Mouse (Mus musculus) intestine, embryonic 14.5 days (tissue): ENCODE results near the gene Cdk5r2. TPM values are rescaled to one million over a fixed set of nuclear protein-coding genes. Genes with fewer than 3 reads are reported as not detected.

ENCODE experiments used
- ATAC-seq: fragments of 200-750 bp; cut with Nextera tagmentation; replicated peaks from 2 replicates; pipeline ENCODE4 v1.8.0; 2017; ENCODE audit warnings: low read depth, moderate number of reproducible peaks, moderate TSS enrichment, moderate library complexity; ENCODE audit not compliant: low FRiP score, low TSS enrichment
- DNase-seq: peaks from one replicate; pipeline ENCODE4 v3.0.0-alpha.2; 2018; ENCODE audit warnings: low spot score
- H3K27ac ChIP-seq: fragments of 300-500 bp; sonication (generic); 2 replicates; pipeline ENCODE4 v1.5.1; 2014; ENCODE audit warnings: low read depth, mild to moderate bottlenecking, control low read depth
- H3K27me3 ChIP-seq: fragments of 300-500 bp; sonication (generic); replicated peaks from 2 replicates; pipeline ENCODE4 v1.6.1; 2014; ENCODE audit warnings: low read length, control low read depth; ENCODE audit not compliant: control insufficient read depth, insufficient read depth
- H3K36me3 ChIP-seq: fragments of 300-500 bp; sonication (generic); 2 replicates; pipeline ENCODE4 v1.6.1; 2014; ENCODE audit warnings: low read length, control low read depth; ENCODE audit not compliant: control insufficient read depth, insufficient read depth
- H3K4me1 ChIP-seq: fragments of 300-500 bp; sonication (generic); replicated peaks from 2 replicates; pipeline ENCODE4 v1.6.1; 2014; ENCODE audit warnings: low read length, control low read depth, mixed read lengths; ENCODE audit not compliant: control insufficient read depth, insufficient read depth
- H3K4me2 ChIP-seq: fragments of 300-500 bp; sonication (generic); 2 replicates; pipeline ENCODE4 v1.6.1; 2014; ENCODE audit warnings: low read length
- H3K4me3 ChIP-seq: fragments of 300-500 bp; sonication (generic); 2 replicates; pipeline ENCODE4 v1.5.1; 2014; ENCODE audit warnings: low read depth, low read length, control low read depth, mixed read lengths
- H3K9ac ChIP-seq: fragments of 300-500 bp; sonication (generic); 2 replicates; pipeline ENCODE4 v1.6.1; 2014; ENCODE audit warnings: mild to moderate bottlenecking, low read length
- H3K9me3 ChIP-seq: fragments of 300-500 bp; sonication (generic); 2 replicates; pipeline ENCODE4 v1.6.1; 2016; ENCODE audit warnings: low read length, control low read depth; ENCODE audit not compliant: control insufficient read depth
- WGBS: fragments of 180-500 bp; shearing (Covaris S2); extraction: QIAGEN DNeasy Blood & Tissue Kit; methylation state at CpG from one replicate; pipeline ENCODE4 v1.1.7; 2014; 5-methylcytosine and 5-hydroxymethylcytosine counted together
- polyA plus RNA-seq: library from polyadenylated mRNA; unstranded; fragments of >200 nt; fragmentation: Nextera tagmentation; extraction: Ambion mirVana; gene quantifications from 2 replicates; pipeline ENCODE4 v1.2.1, GENCODE M21; 2014

Cdk5r2 gene
- polyA plus RNA-seq, 1 experiment from 2014 or later, result 0.28 TPM

DNA sequence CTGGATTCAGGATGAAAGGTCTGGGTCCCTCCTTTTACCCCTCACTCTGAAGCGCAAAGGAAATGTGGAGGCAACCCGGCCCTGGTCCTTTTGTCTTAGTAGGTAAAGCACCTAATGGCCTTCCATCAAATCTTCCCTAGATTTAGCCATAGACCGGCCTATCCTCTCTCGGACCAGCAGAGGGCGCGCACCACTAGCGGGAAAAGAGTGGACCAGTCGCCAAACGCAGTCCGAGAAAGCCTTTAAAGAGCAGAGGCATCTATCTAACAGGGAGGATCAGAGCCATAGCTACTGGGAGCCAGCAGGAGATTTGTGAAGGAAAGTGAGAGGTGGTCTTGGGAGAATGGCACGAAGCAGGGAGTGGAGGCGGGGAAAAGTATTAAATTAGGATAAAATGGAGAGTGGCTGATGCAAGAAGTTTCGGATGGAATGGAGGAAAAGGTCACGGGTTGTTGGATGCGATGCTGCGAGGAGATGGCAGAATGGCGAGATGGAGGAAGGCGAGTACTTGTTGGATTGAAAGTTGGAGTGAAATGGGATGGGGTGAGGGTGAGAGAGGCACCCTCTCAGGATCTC lies 26.1 kb downstream of the Cdk5r2 start:
- peaks cover 12% of the 10 kb centered on the region; the same call in 1 of the 2 replicates for H3K4me1 ChIP-seq
- H3K4me3 ChIP-seq, result no peak overlapping the region
- no peak overlapping the region for H3K27ac ChIP-seq
- H3K27me3 ChIP-seq, result peaks cover 70% of the 10 kb centered on the region
- H3K9ac ChIP-seq, result no peak overlapping the region
- DNase-seq, result peak; percentile 82
- ATAC-seq, result 0 out of 2 replicates have a peak, but pooled peaks have one; percentile 41
- no peak overlapping the region for H3K4me2 ChIP-seq
- no peaks in the 10 kb centered on the region for H3K9me3 ChIP-seq
- 2% methylated on average over 18 of the region's 18 CpGs for WGBS
- H3K36me3 ChIP-seq, result no peaks in the 10 kb centered on the region

DNA sequence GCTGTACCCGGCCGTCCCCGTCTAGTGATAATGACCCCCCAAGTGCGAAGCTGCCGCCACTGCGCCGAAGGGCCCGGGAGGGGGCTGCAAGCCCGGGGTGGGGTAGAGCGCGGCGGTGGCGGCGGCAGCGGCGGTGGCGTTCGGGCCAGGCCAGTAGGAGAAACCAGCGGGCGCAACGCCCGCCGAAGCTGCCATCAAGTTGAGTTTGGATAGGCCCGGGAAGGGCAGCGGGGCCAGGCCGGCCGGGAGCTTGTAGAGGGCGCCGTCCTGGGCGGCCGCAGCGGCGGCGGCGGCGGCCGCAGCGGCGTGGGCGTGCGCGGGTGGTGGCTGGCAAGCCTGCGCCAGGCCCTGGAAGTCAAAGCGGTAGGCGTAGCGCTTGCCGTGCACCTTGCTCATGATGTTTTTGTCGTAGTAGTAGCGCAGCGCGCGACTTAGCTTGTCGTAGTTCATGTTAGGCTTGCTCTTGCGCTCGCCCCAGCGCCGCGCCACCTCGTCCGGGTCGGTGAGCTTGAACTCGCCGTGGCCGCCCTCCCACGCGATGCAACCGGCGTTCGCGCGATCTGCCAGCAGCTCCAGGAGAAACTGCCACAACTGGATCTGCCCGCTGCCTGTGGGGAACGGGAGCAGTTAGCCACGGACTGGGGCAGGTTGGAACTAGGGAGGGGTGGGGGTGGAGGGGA lies 27.5 kb downstream of the Cdk5r2 start:
- H3K36me3 ChIP-seq, result no peaks in the 10 kb centered on the region
- H3K27me3 ChIP-seq, result peaks cover 78% of the 10 kb centered on the region
- peak overlapping the region; percentile 46 for H3K4me2 ChIP-seq
- H3K4me3 ChIP-seq, result peak overlapping the region; percentile 25
- DNase-seq, result no peak
- ATAC-seq, result no peak
- H3K9me3 ChIP-seq, result no peaks in the 10 kb centered on the region
- H3K27ac ChIP-seq, result no peak overlapping the region
- H3K9ac ChIP-seq, result no peak overlapping the region
- H3K4me1 ChIP-seq, result peaks cover 12% of the 10 kb centered on the region; the same call in 1 of the 2 replicates
- under 1% methylated on average over 74 of the region's 74 CpGs for WGBS

DNA sequence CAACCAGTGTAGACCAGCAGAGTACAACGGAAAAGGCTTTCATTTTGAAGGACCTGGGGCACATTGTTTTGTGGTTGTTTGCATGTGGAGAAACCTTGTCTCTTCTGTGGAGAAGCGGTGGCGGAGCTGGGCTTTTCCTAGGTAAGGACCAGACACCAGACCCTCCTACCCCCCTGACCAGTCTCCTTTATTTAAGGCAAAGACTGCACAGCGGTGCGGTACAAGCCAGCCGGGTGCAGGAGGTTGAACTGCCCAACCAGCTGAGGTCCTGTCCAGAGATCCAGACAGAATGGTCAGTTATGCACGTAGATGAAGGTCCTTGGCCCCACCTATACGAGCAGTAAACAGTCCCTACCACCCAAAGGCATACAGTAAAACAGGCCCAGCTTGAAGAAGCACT lies 28.1 kb downstream of the Cdk5r2 start:
- WGBS, result 4% methylated on average over 8 of the region's 8 CpGs
- H3K9ac ChIP-seq, result no peak overlapping the region
- peak overlapping the region; percentile 25; the same call in 1 of the 2 replicates for H3K4me3 ChIP-seq
- no peaks in the 10 kb centered on the region for H3K9me3 ChIP-seq
- peak overlapping the region; percentile 46; the same call in 1 of the 2 replicates for H3K4me2 ChIP-seq
- H3K27me3 ChIP-seq, result peaks cover 84% of the 10 kb centered on the region
- H3K27ac ChIP-seq, result no peak overlapping the region
- H3K4me1 ChIP-seq, result peaks cover 12% of the 10 kb centered on the region; the same call in 1 of the 2 replicates
- ATAC-seq, result no peak
- no peak for DNase-seq
- no peaks in the 10 kb centered on the region for H3K36me3 ChIP-seq

DNA sequence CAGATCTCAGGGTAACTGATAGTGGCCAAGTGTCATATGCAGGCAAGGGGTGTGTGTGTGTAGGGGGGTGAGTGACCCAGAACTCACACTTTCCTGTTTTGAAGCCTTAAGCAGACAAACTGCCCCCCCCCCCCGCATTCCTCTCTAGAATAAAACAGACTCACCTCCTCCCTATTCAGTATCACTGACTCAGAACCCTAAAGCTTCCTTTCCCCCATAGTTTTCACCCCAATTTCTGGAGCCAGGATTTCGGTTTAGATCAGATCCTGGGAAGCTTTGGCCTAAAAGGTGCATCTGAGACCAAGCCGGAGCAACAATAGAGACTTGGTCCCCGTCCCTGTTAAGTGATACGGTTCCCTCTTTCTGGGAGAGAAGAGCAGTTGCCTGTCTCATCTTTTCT lies 28.7 kb downstream of the Cdk5r2 start:
- Histone ChIP-seq H3K36me3 (no peaks in the 10 kb centered on the region), H3K27me3 (peaks cover 89% of the 10 kb centered on the region), H3K9ac (no peak overlapping the region), H3K9me3 (no peaks in the 10 kb centered on the region), H3K27ac (no peak overlapping the region), H3K4me3 (no peak overlapping the region), H3K4me1 (peaks cover 12% of the 10 kb centered on the region; the same call in 1 of the 2 replicates), H3K4me2 (no peak overlapping the region)
- WGBS, result 6% methylated on average over 5 of the region's 5 CpGs
- ATAC-seq, result no peak
- no peak for DNase-seq

DNA sequence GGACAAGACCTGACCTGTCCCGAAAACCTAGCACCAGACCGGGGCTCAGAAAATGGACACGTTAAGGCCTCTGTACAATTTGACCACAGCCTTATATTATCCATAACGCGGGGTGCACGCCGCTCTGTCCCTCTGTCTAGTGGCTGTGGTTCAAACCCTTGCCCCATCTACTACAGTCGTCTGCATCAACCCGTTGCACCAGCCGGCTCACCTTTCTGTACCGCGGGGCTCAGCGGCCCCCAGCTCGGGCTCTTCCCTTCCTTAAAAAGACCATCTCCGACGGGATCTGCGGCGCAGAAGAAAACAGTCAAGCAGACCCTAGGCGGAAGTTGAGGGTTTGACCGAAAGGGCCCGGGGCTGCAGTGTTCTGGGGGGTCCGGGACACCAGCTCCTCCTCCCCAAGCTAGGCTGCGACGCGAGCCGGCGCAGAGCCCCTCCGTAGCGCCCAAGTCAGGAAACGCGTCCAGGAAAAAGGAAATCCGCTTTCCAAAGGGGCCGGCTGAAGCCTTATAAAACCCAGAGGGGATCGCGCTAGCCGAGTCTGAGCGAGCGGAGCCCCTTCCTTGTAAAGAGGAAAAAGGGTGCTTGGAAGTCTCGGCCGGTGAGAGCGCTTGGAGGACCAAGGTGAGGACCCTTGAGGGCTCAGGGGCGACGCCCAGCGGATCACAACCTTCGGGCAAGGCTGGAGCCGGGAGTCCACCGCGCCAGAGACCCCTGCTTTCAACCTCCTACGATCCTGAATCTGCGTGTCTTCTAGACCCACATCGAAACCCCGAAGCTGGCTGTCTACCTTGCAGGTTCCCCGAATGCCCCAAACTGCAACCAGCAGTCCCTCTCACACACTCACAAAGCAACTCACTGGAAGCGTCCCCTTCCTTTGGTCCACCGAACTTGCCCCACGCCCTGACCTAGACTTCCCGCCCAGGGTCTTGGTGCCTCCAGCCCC lies 29.7 kb downstream of the Cdk5r2 start:
- ATAC-seq, result no peak
- no peak overlapping the region for H3K9ac ChIP-seq
- WGBS, result 1% methylated on average over 57 of the region's 57 CpGs

DNA sequence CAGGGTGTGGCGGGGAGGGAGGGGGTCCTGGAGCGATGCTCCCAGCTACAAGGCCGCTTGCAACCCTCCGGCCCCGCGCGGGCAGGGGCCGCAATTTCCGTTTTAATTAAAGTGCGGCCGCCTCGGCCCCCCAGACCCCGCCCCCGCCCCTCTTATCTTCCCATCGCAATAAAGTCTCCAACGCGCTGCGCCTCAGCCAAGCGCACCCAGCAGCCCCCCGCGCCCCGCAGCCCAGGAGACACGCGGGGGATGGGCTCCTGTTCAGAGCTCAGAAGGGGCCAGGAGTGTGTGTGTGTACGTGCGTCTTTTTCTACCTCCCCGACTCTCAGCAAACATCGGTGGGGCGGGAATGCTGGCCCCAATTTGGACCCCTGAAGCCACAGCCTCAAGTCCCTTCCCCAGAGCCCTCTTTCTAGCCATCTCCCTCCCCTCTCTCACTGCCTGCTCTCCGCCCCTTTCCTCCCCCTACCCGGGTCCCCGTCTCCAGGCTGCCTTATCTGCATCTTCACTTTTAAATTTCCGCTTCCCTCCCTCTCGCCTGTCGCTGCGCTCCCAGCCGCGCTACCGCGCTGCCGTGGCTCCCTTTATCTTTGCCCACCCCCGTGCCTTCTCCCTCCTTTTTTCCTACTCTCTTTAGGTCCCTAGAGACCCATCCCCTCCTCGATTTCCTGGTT lies 30.8 kb downstream of the Cdk5r2 start, which contains the start of gene Fev:
Gene Fev (minus strand): TSS at position 51 of the 674 bp plus-strand sequence.
- Histone ChIP-seq H3K27me3 (peaks cover 95% of the 10 kb centered on the region), H3K27ac (no peak within 1 kb of the TSS), H3K9ac (no peak within 1 kb of the TSS), H3K4me2 (peak within 1 kb of the TSS; percentile 44), H3K4me3 (peak within 1 kb of the TSS; percentile 16), H3K36me3 (no peaks in the 10 kb centered on the region), H3K4me1 (peaks cover 12% of the 10 kb centered on the region; the same call in 1 of the 2 replicates), H3K9me3 (no peaks in the 10 kb centered on the region)
- ATAC-seq, result no peak
- WGBS, result 0% methylated on average over 37 of the region's 43 CpGs
- DNase-seq, result no peak

More for the DNA sequence above, 29.7 kb downstream of the Cdk5r2 start:
- Histone ChIP-seq H3K36me3 (no peaks in the 10 kb centered on the region), H3K4me2 (peak overlapping the region; percentile 44), H3K27ac (no peak overlapping the region), H3K27me3 (peaks cover 88% of the 10 kb centered on the region), H3K4me3 (peak overlapping the region; percentile 16), H3K9me3 (no peaks in the 10 kb centered on the region), H3K4me1 (peaks cover 12% of the 10 kb centered on the region; the same call in 1 of the 2 replicates)
- peak; percentile 67 for DNase-seq

DNA sequence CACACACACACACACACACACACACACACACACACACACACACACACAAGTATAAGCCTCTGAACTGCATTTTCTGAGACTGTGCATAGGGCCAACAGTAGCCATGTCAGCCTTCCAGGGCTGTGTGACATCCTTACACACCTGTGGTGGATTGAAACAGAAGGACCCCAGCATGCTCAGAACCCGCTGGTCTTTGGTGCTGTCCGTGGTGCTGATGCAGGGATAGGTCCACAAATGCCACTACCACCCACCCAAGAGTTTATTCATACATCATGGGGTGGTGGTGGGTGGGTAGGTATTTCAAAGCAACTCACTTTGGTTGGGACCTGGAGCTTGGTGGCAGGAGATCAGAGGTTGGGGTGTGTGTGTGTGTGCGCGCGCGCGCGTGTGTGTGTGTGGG lies 36.8 kb downstream of the Cdk5r2 start:
- Histone ChIP-seq H3K4me2 (no peak overlapping the region), H3K36me3 (no peaks in the 10 kb centered on the region), H3K27me3 (peaks cover 89% of the 10 kb centered on the region), H3K4me1 (no peaks in the 10 kb centered on the region), H3K9ac (no peak overlapping the region), H3K4me3 (no peak overlapping the region), H3K9me3 (no peaks in the 10 kb centered on the region), H3K27ac (no peak overlapping the region)
- 0% methylated on average over 8 of the region's 8 CpGs for WGBS
- DNase-seq (peak; percentile 80), ATAC-seq (no peak)
